Mouse (Mus musculus): Measurements from ENCODE around the gene Klhl3.

The Klhl3 gene

DNA sequence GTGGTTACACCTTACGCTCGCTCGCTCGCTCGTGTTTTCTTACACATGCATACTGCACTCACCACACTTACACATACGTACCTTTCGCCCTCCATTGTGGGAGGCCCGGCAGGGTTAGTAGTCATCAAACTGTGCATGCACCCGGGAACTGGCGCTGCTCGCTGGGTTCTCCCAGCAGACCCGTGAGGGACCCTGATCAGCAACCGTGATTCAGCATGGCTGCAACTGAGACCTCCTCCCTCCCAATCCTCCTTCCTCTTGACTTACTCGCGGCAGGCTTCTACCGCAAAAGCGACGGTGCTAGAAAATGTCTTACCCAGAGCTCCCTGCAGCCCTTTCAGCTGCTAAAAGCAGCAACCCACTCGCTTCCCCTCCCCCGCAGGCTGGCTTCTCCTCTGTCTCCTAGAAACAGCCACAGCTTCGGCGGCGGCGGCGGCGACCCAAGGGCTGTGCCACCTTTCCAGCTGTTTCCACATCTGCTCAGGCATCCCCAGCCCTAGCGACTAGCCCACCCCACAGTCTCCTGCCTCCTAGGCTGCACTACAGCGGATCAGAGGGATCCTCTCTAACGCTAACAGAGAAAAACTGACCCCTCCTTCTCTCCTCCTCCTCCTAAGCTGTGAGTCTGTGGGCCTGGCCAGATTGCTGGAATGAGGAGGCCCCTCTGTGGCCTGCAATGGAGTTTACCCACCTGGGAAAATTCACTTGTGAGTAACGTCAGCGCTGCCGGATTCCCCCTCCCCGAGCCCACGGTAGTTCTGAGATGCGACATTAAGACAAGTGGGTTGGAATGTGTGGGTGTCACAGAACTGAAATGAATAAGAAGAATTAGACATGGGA is at the start of gene Klhl3:
Gene Klhl3 (minus strand): TSS at position 532 of the 840 bp plus-strand sequence.
- in situ Hi-C loops (cut with MboI; ENCODE audit: unreplicated experiment in 2 of 2) = no loop called here

DNA sequence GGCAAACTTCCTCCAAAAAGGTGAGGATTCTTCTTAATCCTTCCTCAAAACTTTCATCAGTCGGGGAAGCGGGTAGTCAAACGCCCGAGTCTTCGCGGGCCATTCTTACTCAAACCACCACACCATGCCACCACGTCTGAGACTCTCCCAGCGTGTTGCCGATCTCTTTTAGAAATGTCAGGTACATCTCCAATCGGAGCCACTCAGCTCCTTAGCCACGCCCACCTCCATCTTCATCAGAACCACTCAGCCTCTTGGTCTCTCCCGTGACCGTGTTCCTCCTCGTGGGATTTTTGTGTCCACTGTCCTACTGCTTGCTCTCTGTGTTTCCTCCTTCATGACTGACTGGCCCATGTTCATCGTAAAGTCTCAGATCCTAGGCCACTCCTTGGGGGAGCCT is 47.4 kb upstream of the Klhl3 start:
- in situ Hi-C loops (cut with MboI; ENCODE audit: unreplicated experiment in 2 of 2) = loop anchor here (25.0 kb wide), 2 partner anchors 1627 to 1652 kb away; partner anchors contain the start of genes Gm49354 (in 1 of the 2) and Tut7 (in 1 of the 2)

DNA sequence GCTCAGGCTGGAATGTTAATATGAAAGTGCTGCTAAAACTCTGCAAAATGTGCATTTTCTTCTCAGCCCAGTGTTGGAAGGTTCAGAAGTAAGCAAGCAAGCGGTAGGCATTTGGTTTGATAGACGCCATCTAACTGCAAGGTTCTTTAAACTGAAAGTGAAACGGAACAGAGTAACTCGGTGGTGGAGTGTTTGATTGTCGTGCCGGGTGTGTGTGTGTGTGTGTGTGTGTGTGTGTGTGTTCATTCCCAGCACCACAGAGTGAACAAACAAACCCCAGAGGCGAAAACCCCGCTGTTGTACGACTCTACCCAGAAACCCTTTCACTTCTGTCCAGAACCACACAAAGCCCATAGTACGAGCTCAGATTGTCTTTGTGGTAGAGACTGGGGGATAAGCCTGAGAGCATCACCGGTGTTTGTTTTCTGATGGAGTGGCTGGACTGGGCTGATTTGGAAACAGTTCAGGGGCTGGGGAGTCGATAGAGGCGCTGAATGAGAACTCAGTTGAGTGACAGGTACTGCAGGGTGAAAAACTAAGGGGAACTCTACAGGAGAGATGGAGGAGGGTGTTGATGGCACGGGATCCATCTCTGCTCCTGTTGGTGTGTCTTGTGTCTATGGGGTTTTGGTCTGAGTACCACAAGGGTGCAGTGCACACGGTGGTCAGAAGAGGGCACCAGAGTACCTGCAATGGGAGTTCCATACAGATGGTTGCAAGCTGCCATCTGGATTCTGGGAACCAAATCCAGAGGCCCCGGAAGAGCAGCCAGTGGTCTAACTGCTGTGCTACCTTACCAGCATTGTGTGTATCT is 44.9 kb upstream of the Klhl3 start:
- in situ Hi-C loops (cut with MboI; ENCODE audit: unreplicated experiment in 2 of 2) = loop anchor here (5.0 to 25.0 kb wide), 4 partner anchors 229 to 1654 kb away; partner anchors contain the start of genes 2210016F16Rik (in 2 of the 2), Gm49354 (in 1 of the 2) and Tut7 (in 1 of the 2)

DNA sequence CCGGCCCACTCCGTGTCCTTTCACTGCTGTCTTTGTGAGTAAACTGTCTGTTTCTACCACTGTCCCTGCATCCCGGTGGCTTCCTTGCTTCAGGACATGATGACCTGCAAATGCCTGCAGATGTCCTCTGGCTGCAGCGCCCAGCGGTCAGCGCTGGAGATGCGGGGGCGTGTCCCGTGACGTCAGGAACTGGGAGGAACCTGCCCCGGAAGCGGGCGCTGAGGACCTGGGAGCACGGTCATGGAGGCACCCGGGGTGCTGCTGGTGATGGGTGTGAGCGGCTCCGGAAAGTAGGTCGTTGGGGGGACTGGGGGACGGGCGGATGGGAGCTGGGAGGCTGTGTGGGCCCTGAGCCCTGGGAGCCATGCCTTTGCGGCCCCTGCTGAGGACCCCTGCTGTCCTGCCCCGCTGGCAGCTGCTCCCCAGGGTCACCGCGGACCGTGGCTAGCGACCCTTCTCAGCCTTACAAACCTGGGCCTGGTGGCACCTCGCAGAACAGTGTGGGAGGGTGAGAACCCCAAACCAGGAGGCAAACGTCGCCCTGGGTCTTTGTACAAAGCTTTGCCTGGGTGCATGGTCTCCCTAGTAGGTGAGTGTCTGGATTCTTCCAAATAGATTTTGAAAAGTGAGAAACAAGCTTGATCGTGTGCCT is 44.2 kb upstream of the Klhl3 start, which contains the start of gene Idnk:
Gene Idnk (plus strand): TSS at position 203 of the 652 bp plus-strand sequence.
- in situ Hi-C loops (cut with MboI; ENCODE audit: unreplicated experiment in 2 of 2) = loop anchor here (5.0 to 25.0 kb wide), 4 partner anchors 230 to 1655 kb away; partner anchors contain the start of genes 2210016F16Rik (in 2 of the 2), Gm49354 (in 1 of the 2) and Tut7 (in 1 of the 2)

DNA sequence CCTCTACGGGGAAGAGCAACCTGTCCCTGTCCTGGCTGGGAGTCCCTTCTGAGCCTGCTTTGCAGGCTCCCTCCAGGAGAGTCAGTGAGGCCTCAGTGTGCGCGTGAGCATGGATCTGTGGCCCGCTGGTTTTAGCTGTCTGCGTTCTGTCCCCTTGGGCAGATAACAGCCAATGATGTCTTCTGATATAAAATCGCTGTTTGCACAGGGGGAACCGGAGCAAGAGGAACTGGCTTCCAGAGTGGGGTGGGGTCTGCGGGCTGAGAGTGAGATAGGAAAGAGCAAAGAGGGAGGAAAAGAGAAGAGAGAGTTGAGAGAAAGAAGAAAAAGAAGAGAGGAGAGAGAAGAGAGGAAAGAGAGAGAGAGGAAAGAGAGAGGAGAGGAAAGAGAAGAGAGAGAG is 43.6 kb upstream of the Klhl3 start:
- in situ Hi-C loops (cut with MboI; ENCODE audit: unreplicated experiment in 2 of 2) = loop anchor here (5.0 to 25.0 kb wide), 4 partner anchors 230 to 1655 kb away; partner anchors contain the start of genes 2210016F16Rik (in 2 of the 2), Gm49354 (in 1 of the 2) and Tut7 (in 1 of the 2)

DNA sequence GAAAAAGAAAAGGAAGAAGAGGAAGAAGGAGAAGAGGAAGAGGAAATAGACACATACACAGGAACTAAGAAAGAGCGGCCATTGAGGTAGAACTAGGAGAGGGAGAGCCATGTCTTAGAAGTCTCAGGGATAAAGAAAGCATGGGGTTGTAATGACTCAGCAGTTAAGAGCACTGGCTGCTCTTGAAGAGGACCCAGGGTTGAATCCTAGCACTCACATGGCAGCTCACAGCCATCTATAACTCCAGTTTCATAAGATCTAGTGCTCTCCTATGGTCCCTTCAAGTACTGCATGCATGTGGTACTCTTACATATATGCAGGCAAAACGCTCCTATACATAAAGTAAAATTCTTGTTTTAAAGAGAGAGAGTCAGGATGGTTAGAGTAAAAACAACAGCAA is 42.6 kb upstream of the Klhl3 start:
- in situ Hi-C loops (cut with MboI; ENCODE audit: unreplicated experiment in 2 of 2) = loop anchor here (5.0 to 25.0 kb wide), 4 partner anchors 231 to 1656 kb away; partner anchors contain the start of genes 2210016F16Rik (in 2 of the 2), Gm49354 (in 1 of the 2) and Tut7 (in 1 of the 2)

DNA sequence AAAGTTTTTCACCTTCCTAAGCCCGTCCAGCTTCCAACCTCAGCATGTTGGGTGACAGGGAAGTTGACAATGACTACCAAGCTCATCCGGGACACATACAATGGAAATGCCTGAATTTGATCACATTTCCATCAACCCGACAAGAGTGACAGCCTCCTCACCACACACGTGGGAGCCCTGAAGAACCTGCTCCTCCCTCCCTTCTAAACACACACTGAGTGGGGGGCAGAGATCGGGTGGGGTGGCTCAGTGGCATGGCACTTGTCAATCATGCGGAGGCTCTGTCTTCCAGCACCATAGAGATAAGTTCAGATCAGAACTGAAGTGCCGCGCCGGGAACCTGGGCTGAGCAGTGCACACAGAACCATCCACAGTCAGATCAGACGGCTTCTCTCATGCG is 37.0 kb upstream of the Klhl3 start:
- in situ Hi-C loops (cut with MboI; ENCODE audit: unreplicated experiment in 2 of 2) = loop anchor here (25.0 kb wide), 2 partner anchors 1637 to 1662 kb away; partner anchors contain the start of genes Gm49354 (in 1 of the 2) and Tut7 (in 1 of the 2)

DNA sequence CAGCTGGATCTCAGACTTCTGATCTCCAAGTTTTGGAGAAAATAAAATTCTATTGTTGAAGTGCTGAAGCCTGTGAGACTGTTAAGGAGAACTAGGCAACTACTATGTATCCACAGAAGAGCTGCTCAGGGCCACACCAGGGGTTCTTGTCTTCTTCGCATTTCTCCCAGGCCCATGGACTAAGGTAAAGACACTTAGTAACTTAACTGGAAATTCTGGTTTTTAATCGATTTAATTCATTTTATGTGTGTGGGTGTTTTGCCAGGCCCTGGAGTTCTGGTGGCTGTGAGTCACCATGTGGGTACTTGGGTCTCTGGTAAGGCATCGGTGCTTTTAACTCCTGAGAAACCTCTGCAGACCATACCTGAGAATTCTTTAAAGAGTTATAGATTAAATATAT is 36.2 kb upstream of the Klhl3 start:
- in situ Hi-C loops (cut with MboI; ENCODE audit: unreplicated experiment in 2 of 2) = loop anchor here (5.0 to 25.0 kb wide), 3 partner anchors 438 to 1663 kb away; partner anchors contain the start of genes Gm49354 (in 1 of the 2) and Tut7 (in 1 of the 2)

DNA sequence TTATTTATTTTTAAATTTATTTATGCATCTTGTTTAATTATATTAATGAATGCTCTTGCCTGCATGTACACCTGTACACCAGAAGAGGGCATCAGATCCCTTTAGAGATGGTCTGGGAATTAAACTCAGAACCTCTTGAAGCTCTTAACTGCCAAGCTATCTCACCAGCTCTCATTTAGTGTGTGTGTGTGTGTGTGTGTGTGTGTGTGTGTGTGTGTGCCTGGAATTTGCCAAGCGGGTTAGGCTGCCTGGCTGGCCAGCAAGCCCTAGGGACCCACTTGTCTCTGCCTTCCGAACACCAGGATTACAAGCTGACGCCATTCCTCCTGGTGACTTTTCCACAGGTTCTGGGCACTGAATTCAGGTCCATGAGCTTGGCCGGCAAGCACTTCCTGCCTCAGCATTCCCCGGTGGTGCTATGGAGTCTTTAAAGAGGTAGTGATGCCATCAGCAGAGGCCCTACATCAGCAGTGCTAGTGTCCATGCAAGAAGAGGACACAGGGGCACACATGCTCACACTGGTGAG is 35.7 kb upstream of the Klhl3 start:
- in situ Hi-C loops (cut with MboI; ENCODE audit: unreplicated experiment in 2 of 2) = loop anchor here in 1 of 2 experiments (5.0 kb wide), 1 partner anchor 438 kb away; no protein-coding TSS in a partner anchor

DNA sequence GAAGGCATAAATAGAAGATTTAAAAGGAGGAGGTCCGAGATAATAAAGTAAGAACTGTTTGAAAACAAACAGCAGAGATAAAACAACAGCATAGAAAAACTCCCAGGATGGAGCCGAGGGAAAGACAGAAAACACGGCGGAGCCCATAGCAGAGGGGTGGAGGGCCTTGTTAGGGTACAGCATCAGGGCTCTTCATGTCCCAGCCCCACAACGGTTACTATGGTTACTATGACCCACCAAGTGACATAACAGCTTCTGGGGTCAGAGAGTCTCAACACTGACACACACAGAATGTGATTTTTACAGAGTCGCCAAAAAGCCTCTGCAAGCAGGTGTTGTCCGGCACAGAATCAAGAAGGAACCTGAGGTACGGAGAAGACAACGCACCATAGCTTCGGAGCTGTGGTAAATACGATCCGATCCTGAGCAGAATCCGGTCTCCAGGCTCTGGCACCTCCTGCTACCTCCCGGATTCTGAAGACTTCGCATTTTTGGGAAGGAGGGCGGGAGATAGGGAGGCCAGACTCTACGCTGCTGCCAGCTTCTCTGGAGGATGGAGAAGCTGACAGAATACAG is 35.0 kb upstream of the Klhl3 start:
- in situ Hi-C loops (cut with MboI; ENCODE audit: unreplicated experiment in 2 of 2) = loop anchor here in 1 of 2 experiments (5.0 kb wide), 1 partner anchor 439 kb away; no protein-coding TSS in a partner anchor

DNA sequence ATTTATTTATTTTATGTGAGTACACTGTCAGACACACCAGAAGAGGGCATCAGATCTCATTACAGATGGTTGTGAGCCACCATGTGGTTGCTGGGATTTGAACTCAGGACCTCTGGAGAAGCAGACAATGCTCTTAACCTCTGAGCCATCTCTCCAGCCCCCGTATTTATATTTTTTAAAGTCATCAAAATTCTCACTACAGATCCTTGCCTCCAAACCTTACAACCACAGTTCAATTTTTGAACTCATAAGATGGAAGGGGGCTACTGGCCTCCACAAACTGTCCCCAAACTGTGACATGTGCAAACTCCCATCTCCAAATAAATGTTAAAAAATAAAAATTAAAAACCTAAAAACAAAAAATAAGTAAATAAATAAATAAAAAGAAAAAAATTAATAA is 34.4 kb upstream of the Klhl3 start:
- in situ Hi-C loops (cut with MboI; ENCODE audit: unreplicated experiment in 2 of 2) = loop anchor here in 1 of 2 experiments (5.0 kb wide), 1 partner anchor 440 kb away; no protein-coding TSS in a partner anchor

DNA sequence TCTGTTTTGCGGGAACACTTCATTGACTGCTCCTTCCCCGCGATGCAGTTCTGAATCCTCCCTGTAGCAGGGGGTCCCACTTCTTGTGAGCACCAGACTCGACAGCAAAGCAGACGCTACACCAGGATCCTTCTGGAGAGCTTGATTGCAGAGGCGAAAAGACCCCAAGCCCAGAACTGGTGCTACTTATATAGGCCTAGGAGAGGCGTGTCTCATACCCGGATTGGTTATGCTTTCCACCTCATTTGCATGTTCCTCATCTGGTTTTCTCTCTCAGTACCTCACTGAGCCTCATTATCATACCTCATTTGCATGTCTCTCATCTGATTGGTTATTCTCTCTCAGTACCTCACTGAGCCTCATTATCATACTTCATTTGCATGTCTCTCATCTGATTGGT is 33.2 kb upstream of the Klhl3 start:
- in situ Hi-C loops (cut with MboI; ENCODE audit: unreplicated experiment in 2 of 2) = loop anchor here in 1 of 2 experiments (5.0 kb wide), 1 partner anchor 441 kb away; no protein-coding TSS in a partner anchor

DNA sequence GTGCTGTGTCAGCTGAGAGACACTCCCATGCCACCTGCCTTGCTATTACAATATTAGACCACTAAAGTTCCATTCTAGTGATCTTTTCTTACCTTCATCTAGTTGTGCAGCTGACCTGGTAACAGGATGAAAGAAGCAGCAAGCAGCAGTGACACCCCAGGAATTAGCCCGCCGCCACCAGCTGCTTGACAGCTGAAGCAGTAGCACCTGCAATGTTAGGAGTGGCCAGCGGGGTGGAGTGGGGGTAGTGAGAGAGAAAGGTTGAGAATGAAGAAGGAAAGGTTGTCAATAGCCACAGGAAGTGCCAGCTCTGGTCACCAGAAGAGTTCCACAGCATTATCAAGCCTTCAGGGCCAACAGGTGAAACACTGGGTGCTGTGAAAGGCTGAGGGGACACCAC is 18.3 kb upstream of the Klhl3 start:
- in situ Hi-C loops (cut with MboI; ENCODE audit: unreplicated experiment in 2 of 2) = no loop called here

DNA sequence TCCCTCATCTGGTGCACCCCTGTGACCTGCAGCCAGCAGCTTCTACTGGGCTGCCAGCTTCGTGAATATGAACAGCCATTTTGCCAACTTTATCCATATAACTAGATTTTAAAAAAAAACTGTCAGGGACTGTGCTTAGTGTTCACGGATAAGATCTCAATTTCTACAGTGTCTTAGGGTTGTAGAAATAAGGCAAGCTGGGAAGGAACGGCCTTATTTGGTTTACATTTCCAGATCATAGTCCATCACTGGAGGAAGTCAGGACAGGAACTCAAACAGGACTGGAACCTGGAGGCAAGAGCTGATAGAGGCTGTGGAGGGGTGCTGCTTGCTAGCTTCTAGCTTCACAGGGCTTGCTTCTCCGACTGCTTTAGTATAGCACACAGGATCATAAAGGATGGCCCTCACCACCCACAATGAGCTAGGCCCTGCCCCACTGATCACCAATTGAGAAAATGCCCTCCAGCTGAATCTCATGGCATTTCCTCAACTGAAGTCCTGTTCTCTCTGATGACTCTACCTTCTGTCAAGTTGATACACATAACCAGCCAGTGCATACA is 16.4 kb upstream of the Klhl3 start:
- in situ Hi-C loops (cut with MboI; ENCODE audit: unreplicated experiment in 2 of 2) = no loop called here

DNA sequence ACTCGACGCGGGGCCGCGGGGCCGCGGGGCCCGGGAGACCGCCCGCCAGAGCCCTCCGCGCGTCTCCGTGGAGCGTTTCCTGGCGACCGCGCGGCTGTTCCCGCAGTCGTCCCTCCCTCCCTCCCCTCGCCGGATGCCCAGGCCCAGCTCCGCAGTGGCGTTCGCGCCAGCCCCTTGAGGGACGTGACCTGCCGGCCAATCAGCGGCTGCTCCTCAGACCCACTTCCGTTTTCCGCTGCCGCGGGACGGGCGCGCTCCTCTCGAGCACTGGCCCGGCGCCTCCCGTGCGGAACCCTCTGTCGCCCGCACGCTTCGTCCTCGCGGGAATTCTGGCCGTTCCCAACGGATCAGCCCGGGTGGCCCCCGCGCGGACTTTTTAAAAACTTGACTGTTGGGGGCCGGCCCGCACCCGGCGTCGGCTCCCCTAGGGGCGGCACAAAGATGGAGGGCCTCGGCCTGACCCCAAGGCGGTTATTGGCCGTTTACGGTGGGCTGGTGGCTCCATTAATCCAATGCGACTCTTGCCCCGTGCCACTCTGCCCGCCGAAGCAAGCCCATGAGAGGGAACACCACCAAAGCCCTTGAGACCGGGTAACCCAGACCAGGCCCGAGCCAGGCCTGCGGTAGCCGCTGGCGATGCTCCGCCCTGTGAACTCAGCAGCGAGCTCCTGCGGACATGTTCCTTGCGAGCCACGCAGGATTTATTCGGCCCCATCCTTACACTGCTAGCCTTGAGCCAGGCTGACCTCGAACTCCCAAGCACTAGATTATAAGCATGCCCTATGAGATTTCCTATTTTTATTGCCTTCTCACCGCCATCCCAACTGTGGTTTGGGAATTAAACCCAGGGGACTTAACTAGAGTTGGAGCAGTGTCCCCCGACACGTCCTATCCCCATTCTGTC is 15.6 kb upstream of the Klhl3 start:
- in situ Hi-C loops (cut with MboI; ENCODE audit: unreplicated experiment in 2 of 2) = no loop called here

DNA sequence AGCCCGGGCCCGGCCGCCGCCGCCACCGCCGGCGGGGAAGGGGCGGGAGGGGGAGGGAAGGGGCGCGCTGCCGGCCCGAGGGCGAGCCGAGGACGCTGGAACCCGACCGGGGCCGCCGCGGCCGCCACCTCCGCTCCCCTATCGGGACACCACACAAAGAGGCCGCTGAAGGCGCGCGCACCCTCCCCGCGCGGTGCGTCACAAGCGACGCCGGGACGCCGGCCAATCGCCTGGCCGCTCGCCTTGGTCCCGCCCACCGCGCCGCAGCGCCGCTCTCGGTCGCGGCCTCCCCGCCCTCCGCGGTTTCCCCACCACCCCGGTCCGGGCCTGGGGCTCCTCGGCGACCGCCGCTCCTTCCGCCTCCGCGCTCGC is 15.0 kb upstream of the Klhl3 start, which contains the start of gene Hnrnpa0:
Gene Hnrnpa0 (minus strand): TSS at position 161 of the 372 bp plus-strand sequence.
- in situ Hi-C loops (cut with MboI; ENCODE audit: unreplicated experiment in 2 of 2) = no loop called here

DNA sequence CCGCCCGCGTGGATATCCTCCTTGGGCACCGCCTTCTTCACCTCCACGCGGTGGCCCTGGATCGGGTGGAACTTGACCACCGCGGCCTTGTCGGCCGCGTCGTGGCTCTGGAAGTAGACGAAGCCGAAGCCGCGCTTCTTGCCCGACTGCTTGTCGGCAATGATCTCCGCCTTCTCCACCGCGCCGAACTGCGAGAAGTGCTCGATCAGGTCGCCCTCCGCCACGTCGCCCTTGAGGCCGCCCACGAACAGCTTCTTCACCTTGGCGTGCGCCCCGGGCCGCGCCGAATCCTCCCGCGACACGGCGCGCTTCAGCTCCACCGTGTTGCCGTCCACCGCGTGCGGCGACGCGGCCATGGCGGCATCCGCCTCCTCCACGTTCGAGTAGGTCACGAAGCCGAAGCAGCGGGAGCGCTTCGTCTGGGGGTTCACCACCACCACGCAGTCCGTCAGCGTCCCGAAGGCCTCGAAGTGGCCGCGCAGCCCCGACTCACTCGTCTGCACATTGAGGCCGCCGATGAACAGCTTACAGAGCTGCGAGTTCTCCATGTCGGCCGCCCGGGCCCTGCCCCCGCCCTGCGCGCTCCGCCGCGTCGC is 14.5 kb upstream of the Klhl3 start:
- in situ Hi-C loops (cut with MboI; ENCODE audit: unreplicated experiment in 2 of 2) = no loop called here

Data from v-Abl transformed pro-B cells (cell line).